Mouse (Mus musculus): ENCODE data around the gene Zfp358. TPM values are rescaled to one million over a fixed set of nuclear protein-coding genes. Genes with fewer than 3 reads are reported as not detected.

Gene Zfp358
- polyA plus RNA-seq, 1 experiment from 2014 or later: 67.2 TPM

GRCm38 (mm10) chr8:3507979-3508754, 15.2 kb downstream of the Zfp358 start:
- H3K27ac ChIP-seq: no peak overlapping the region
- no peaks in the 10 kb centered on the region for H3K4me1 ChIP-seq
- WGBS: 82% methylated on average over 6 of the region's 6 CpGs
- no peak for ATAC-seq
- peaks cover 80% of the 10 kb centered on the region for H3K36me3 ChIP-seq (ENCODE audit: poor library complexity, severe bottlenecking)
- H3K9me3 ChIP-seq (replicated peaks): no peaks in the 10 kb centered on the region
- no peaks in the 10 kb centered on the region for H3K27me3 ChIP-seq
- no peak overlapping the region for H3K9ac ChIP-seq
- H3K4me2 ChIP-seq: no peak overlapping the region
- H3K4me3 ChIP-seq: no peak overlapping the region

DNA sequence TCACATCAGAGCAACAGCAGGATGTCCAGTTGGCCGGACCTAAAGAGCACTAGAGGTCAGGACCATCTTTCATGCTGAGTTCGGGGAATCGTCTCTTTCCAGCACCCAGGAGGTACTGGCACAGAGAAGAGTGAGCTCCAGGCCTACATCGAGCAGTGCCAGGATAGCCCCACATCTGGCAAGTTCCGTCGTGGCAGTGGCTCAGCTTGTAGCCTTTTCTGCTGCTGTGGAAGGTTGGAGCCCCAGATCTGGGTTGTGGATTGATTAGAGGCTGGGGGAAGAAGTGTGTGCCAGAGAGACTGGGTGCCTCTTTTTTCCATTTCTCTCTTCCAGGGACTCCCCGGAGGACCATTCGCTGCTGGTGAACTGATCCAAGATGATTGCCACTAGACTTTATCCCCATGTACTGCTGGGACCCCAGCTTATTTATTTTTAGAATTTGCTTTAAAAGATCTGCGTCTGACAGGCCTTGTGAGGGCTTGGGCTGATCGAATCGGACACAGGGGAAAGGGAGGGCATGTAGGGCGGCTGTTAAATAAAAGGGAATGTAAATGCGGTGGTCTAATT, 21.8 kb downstream of the Zfp358 start:
- H3K36me3 ChIP-seq (ENCODE audit: poor library complexity, severe bottlenecking): peaks cover 47% of the 10 kb centered on the region
- peak overlapping the region; percentile 98 for H3K4me2 ChIP-seq
- H3K9me3 ChIP-seq (replicated peaks): no peaks in the 10 kb centered on the region
- H3K27me3 ChIP-seq: no peaks in the 10 kb centered on the region
- H3K4me1 ChIP-seq: peaks cover 13% of the 10 kb centered on the region
- peak overlapping the region; percentile 60 for H3K4me3 ChIP-seq
- H3K9ac ChIP-seq: peak overlapping the region; percentile 75
- H3K27ac ChIP-seq: peak overlapping the region; percentile 35; the same call in 1 of the 2 replicates
- ATAC-seq: no peak; the same call in 1 of the 2 replicates
- WGBS: 33% methylated on average over 13 of the region's 13 CpGs

DNA sequence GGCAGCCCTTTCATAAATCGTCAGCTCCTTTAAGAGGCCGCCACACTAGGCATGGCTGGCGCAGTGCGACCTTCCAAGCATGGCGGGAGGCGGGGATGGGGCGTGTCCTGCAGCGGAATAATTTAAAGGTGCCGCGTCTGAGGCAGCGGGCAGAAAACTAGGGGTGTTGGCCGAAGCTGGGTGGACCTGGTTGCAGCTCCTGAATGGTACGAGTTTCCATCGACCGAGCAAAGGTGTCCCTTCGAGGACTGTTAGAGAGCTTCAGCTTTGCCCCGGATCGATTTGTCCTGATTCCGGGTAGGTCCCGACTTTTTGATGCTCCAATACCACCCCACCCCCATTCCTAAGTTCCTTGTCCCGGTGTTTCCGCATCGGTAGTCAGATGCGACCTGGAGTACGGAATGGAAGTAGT, 22.3 kb downstream of the Zfp358 start, which contains the start of gene Pnpla6:
Gene Pnpla6, plus strand, starts transcription at position 125 of the 412 bp plus-strand sequence.
- H3K27ac ChIP-seq: peak within 1 kb of the TSS; percentile 64
- ATAC-seq: peak; percentile 78
- peak within 1 kb of the TSS; percentile 60 for H3K4me3 ChIP-seq
- H3K27me3 ChIP-seq: no peaks in the 10 kb centered on the region
- no peaks in the 10 kb centered on the region for H3K9me3 ChIP-seq (replicated peaks)
- peak within 1 kb of the TSS; percentile 98 for H3K4me2 ChIP-seq
- H3K9ac ChIP-seq: peak within 1 kb of the TSS; percentile 75
- 1% methylated on average over 25 of the region's 25 CpGs for WGBS
- H3K4me1 ChIP-seq: peaks cover 13% of the 10 kb centered on the region
- peaks cover 42% of the 10 kb centered on the region for H3K36me3 ChIP-seq (ENCODE audit: poor library complexity, severe bottlenecking)

DNA sequence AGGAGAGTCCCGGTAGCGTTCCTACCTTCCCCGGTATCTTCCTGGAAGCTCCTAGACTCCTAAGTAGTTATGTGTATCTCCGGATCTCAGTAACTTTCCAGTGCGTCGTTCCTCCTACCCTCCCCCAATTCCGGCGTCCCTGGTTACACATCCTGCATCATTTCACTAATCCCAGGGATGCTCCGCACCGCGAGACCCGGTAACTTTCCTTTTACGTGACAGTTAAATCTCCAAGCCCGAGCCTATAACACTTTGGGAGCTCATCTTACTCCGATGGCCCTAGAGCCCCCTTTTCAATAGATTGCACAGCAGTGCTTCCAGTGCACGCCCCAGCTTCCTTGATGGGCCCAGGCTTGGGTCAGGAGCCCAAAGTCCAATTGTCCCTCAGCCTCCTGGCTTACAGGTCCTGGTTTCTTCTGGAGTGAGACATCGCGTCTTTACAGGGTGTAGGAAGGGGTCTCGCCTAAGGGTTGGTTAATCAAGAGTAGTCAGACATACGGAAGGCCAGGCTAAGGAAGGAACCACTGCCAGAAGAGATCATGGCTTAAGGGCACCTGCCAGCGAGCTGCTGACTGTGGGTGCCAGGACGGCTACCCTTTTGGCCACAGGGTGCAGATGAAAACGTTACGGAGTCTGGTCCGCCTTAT, 23.0 kb downstream of the Zfp358 start:
- H3K9me3 ChIP-seq (replicated peaks): no peaks in the 10 kb centered on the region
- 0% methylated on average over 25 of the region's 25 CpGs for WGBS
- peak overlapping the region; percentile 75 for H3K9ac ChIP-seq
- H3K27ac ChIP-seq: peak overlapping the region; percentile 64
- ATAC-seq: peak; percentile 44
- H3K4me2 ChIP-seq: peak overlapping the region; percentile 98
- H3K27me3 ChIP-seq: no peaks in the 10 kb centered on the region
- H3K36me3 ChIP-seq (ENCODE audit: poor library complexity, severe bottlenecking): peaks cover 35% of the 10 kb centered on the region
- peak overlapping the region; percentile 60 for H3K4me3 ChIP-seq
- peaks cover 13% of the 10 kb centered on the region for H3K4me1 ChIP-seq

DNA sequence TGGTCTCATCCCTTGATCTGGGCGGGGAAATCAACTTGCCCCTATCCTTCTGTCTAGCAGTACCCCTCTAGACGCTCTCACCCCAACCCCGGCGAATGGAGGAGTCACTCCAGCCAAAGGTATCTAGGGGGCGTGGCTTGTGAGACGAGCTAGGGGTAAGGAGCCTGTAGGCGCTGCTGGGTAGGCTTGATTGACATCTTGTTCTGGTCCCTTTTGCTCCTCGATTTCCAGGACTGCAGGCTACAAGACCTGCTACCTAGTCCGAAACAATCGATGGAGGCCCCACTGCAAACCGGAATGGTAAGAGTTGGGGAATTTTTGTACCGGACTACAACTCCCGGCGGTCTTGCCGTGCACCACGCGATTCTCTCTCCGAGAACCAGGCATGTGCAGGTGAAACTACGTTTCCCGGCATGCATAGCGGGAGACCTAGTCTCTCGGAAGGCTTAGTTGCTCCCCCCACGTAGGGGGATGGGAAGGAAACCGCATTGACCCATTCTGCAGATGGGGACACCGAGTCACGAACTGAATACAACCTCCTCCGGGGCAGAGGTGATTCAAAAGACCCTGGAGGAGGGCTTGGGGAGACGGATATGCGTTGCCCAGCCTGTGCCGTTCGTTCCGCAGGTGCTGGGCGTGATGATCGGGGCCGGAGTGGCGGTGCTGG, 23.6 kb downstream of the Zfp358 start:
- WGBS: 4% methylated on average over 36 of the region's 36 CpGs
- peaks cover 33% of the 10 kb centered on the region for H3K36me3 ChIP-seq (ENCODE audit: poor library complexity, severe bottlenecking)
- H3K9me3 ChIP-seq (replicated peaks): no peaks in the 10 kb centered on the region
- peak; percentile 86 for ATAC-seq
- peak overlapping the region; percentile 98 for H3K4me2 ChIP-seq
- peak overlapping the region; percentile 75 for H3K9ac ChIP-seq
- H3K27me3 ChIP-seq: no peaks in the 10 kb centered on the region
- peak overlapping the region; percentile 64; the same call in 1 of the 2 replicates for H3K27ac ChIP-seq
- H3K4me3 ChIP-seq: peak overlapping the region; percentile 60
- peaks cover 13% of the 10 kb centered on the region for H3K4me1 ChIP-seq

DNA sequence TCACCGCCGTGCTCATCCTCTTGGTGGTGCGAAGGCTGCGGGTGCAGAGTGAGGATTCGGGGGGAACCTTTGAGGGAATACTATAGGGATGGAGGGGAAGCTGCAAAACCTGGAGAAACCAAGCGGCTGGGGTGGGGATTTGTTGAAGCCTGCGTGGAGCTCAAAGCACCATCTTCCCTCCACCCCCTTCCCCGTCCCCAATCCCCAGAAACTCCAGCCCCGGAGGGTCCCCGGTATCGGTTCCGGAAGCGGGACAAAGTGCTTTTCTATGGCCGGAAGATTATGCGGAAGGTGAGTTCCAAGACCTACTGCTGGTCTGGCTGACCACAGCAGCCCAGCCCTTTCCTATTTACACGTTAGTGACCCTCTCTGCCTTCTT, 24.2 kb downstream of the Zfp358 start:
- Histone ChIP-seq H3K27ac (no peak overlapping the region), H3K36me3 (ENCODE audit: poor library complexity, severe bottlenecking) (peaks cover 32% of the 10 kb centered on the region), H3K4me2 (peak overlapping the region; percentile 98), H3K27me3 (no peaks in the 10 kb centered on the region), H3K9me3 (replicated peaks) (no peaks in the 10 kb centered on the region), H3K4me3 (peak overlapping the region; percentile 60), H3K4me1 (peaks cover 13% of the 10 kb centered on the region), H3K9ac (peak overlapping the region; percentile 75)
- 13% methylated on average over 16 of the region's 16 CpGs for WGBS
- no peak for ATAC-seq

GRCm38 (mm10) chr8:3522007-3522697, 29.2 kb downstream of the Zfp358 start:
- H3K9me3 ChIP-seq (replicated peaks): no peaks in the 10 kb centered on the region
- H3K36me3 ChIP-seq (ENCODE audit: poor library complexity, severe bottlenecking): peaks cover 47% of the 10 kb centered on the region
- peaks cover 3% of the 10 kb centered on the region for H3K4me1 ChIP-seq
- no peak overlapping the region for H3K4me2 ChIP-seq
- WGBS: 90% methylated on average over 13 of the region's 13 CpGs
- H3K27me3 ChIP-seq: no peaks in the 10 kb centered on the region
- no peak overlapping the region for H3K27ac ChIP-seq
- H3K9ac ChIP-seq: no peak overlapping the region
- no peak overlapping the region for H3K4me3 ChIP-seq
- no peak for ATAC-seq

DNA sequence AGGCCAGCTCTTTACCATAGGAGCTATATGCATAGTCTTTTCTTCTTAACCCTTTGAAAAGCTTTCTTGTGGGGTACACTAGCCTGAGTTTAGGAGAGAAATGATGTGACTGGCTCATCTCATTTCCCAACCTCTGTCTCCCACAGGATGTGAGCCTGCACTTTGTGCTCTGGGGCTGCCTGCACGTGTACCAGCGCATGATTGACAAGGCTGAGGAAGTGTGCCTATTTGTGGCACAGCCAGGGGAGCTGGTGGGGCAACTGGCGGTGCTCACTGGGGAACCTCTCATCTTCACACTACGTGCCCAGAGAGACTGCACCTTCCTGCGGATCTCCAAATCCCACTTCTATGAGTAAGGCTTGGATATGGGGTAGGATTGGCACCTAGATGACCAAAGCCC, 37.9 kb downstream of the Zfp358 start:
- H3K9me3 ChIP-seq (replicated peaks): no peaks in the 10 kb centered on the region
- no peak for ATAC-seq
- no peaks in the 10 kb centered on the region for H3K4me1 ChIP-seq
- H3K4me2 ChIP-seq: no peak overlapping the region
- H3K27me3 ChIP-seq: no peaks in the 10 kb centered on the region
- no peak overlapping the region for H3K27ac ChIP-seq
- no peak overlapping the region for H3K4me3 ChIP-seq
- H3K36me3 ChIP-seq (ENCODE audit: poor library complexity, severe bottlenecking): peaks cover 30% of the 10 kb centered on the region
- WGBS: 93% methylated on average over 5 of the region's 5 CpGs
- H3K9ac ChIP-seq: no peak overlapping the region

GRCm38 (mm10) chr8:3531936-3532335, 39.0 kb downstream of the Zfp358 start:
- peaks cover 31% of the 10 kb centered on the region for H3K36me3 ChIP-seq (ENCODE audit: poor library complexity, severe bottlenecking)
- ATAC-seq: no peak
- H3K4me2 ChIP-seq: no peak overlapping the region
- no peak overlapping the region for H3K27ac ChIP-seq
- H3K9me3 ChIP-seq (replicated peaks): no peaks in the 10 kb centered on the region
- 97% methylated on average over 18 of the region's 18 CpGs for WGBS
- no peaks in the 10 kb centered on the region for H3K27me3 ChIP-seq
- no peak overlapping the region for H3K4me3 ChIP-seq
- H3K4me1 ChIP-seq: no peaks in the 10 kb centered on the region
- H3K9ac ChIP-seq: no peak overlapping the region

DNA sequence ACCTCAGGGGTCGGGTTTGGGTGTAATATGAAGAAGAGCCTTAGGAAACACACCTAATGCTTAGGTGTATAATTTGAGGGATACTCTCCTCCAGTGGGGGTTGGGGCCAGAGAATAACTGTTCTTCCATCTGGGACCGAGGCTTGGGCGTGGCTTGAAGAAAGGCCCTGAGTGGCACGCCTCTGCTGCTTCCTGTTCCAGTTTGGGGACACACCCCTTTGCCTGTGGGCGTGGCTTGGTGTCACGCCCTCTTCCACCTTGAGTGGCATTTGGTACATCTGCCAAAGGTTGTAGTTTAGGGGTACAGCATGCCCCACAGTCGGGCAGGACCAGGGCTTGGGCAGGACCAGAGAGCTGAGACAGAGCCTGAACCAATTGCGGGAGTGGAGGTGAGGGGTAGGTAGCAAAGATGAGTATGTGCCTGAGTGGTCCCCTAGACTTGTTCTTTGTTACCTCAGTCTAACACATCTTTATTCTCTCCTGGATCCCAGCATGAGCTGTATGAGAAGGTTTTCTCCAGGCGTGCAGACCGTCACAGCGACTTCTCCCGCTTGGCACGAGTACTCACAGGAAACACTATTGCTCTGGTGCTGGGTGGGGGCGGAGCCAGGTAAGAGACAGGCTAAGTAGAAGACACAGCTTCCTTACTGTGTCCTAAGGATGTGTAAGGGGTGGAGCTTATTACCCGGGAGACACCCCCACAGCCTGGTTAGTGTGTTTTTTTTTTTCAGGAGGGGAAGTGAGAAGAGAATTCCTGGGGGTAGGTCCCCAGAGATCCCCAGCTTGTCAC, 43.3 kb downstream of the Zfp358 start:
- Histone ChIP-seq H3K27me3 (no peaks in the 10 kb centered on the region), H3K27ac (no peak overlapping the region), H3K9me3 (replicated peaks) (no peaks in the 10 kb centered on the region), H3K4me1 (no peaks in the 10 kb centered on the region), H3K36me3 (ENCODE audit: poor library complexity, severe bottlenecking) (peaks cover 65% of the 10 kb centered on the region), H3K9ac (no peak overlapping the region), H3K4me3 (no peak overlapping the region), H3K4me2 (no peak overlapping the region)
- 53% methylated on average over 15 of the region's 15 CpGs for WGBS
- no peak for ATAC-seq

DNA sequence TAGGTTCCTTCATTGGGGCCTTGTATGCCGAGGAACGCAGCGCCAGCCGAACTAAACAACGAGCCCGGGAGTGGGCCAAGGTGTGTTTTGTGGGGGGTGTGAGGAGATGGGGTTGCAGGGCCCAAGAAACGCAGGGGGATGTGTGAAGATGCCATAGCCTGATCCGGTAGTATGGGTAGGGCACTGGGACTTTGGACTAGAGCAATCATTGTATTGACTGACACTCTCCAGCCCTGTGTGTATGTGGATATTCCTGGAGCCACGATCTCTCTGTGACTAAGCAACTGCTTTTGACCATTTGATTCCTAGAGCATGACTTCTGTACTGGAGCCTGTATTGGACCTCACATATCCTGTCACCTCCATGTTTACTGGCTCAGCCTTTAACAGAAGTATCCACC, 44.0 kb downstream of the Zfp358 start:
- H3K4me2 ChIP-seq: no peak overlapping the region
- no peaks in the 10 kb centered on the region for H3K27me3 ChIP-seq
- H3K36me3 ChIP-seq (ENCODE audit: poor library complexity, severe bottlenecking): peaks cover 64% of the 10 kb centered on the region
- H3K27ac ChIP-seq: no peak overlapping the region
- WGBS: 90% methylated on average over 9 of the region's 9 CpGs
- H3K4me3 ChIP-seq: no peak overlapping the region
- H3K4me1 ChIP-seq: no peaks in the 10 kb centered on the region
- no peak for ATAC-seq
- H3K9ac ChIP-seq: no peak overlapping the region
- H3K9me3 ChIP-seq (replicated peaks): no peaks in the 10 kb centered on the region

All from forebrain, embryonic 13.5 days (tissue).